Mouse (Mus musculus) yolk sac, embryonic 10.5 days (tissue): Measurements from ENCODE around the gene Sptan1.

Experiments
- DNase-seq: peaks from one replicate; pipeline ENCODE4 v3.0.0-alpha.2; 2017; ENCODE audit warnings: low spot score

Gene Sptan1

DNA sequence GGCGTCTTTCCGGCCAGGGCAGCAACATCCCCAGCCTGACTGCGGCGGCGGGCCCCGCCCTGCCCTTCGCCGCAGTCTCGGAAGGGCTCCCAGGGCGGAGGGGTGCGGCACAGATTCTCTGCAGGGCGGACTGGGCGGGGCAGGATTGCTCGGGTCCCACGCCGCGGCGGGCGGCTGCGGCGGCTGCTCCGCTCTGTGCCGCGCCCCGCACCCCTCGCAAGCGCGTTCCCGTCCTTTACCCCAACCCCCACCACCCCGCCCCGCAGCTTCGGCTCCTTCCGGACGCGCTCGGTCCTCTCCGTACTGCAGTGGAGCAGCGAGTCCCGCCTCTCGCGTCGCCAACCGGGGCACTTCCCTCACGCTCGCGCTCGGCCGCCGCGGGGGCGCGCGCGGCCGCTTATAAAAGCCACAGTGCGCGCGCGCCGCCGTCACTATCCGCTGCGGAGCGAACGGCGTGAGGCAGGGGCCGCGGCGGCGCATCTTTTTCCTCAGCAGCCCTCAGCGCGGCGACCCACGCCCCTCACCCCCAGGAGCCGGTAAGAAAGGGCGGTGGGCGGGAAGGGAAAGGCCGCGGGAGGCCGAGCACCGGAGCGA, at the start of gene Sptan1:
TSS of gene Sptan1 (plus strand) at position 311 of the 594 bp plus-strand sequence.
- peak; percentile 97 for DNase-seq

DNA sequence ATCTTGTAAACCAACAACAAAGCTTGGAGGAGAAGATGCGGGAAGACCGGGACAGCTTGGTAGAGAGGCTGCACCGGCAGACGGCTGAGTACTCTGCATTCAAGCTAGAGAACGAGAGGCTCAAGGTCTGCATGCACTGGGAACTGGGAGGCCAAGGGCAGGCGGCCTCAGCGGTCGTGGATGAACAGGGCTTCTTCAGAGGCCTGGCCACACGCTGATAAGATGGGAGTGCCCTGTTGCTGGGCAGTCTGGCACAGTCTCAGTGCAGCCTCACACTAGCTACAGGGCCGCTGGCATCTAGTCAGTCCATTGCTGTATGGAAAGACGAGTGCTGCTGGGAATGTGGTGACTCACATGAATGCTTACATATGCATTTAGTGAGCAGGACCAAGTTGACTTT, 47.7 kb upstream of the Sptan1 start:
- DNase-seq: no peak

GRCm38 (mm10) chr2:29922011-29922410, 43.3 kb upstream of the Sptan1 start:
- no peak for DNase-seq

GRCm38 (mm10) chr2:29926542-29926941, 38.8 kb upstream of the Sptan1 start:
- no peak for DNase-seq

DNA sequence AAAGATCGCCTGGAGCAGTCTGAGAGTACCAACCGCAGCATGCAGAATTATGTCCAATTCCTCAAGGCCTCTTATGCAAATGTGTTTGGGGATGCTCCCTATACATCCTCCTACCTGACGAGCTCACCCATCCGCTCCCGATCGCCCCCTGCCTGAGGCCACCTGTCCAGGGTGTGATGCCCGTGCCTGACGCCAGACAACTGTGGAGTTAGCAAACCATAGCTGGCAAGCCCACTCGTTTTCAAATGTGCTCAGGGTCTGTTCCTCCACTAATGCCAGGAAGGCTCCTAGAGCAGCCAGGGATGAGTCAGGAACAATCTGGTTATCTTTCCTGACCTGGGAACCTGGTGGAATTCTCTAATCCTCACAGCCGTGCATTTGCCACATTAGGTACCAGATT, 34.9 kb upstream of the Sptan1 start:
- no peak for DNase-seq

GRCm38 (mm10) chr2:29931194-29931593, 34.2 kb upstream of the Sptan1 start:
- no peak for DNase-seq

GRCm38 (mm10) chr2:29934906-29935599, 30.3 kb upstream of the Sptan1 start, which contains the start of gene Gle1:
Gene Gle1 (plus strand): TSS chr2:29935426.
- DNase-seq: peak; percentile 95

DNA sequence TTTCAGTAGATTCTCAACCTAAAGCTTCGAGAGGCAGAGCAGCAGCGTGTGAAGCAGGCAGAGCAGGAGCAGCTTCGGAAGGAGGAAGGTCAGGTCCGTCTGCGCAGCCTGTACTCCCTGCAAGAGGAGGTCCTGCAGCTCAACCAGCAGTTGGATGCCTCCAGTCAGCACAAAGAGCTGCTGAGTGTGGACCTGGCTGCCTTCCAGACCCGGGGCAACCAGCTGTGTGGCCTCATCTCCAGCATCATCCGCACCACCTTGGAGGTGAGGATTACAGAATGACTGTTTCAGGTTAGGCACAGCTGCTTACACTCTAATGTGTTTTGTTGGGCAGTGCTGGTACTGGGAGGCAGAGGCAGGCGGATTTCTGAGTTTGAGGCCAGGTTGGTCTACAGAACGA, 25.3 kb upstream of the Sptan1 start:
- no peak for DNase-seq

DNA sequence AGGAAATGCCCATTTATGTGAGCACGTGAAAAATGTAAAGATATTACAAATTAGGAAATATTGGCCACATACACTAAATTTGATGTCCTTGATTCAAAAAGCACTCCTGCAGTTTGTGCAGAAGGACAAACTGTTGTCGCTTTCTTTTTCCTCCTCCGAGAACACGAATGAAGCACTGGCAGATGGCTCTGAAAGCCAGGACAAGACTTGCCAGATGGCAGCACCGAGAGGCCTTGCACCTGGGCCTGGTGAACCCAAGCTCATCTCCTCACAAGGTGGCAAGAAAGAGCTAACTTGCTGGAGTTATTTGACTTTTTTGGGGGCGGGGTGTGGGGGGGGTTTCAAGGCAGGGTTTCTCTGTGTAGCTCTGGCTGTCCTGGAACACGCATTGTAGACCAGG, 24.5 kb upstream of the Sptan1 start:
- DNase-seq: no peak

DNA sequence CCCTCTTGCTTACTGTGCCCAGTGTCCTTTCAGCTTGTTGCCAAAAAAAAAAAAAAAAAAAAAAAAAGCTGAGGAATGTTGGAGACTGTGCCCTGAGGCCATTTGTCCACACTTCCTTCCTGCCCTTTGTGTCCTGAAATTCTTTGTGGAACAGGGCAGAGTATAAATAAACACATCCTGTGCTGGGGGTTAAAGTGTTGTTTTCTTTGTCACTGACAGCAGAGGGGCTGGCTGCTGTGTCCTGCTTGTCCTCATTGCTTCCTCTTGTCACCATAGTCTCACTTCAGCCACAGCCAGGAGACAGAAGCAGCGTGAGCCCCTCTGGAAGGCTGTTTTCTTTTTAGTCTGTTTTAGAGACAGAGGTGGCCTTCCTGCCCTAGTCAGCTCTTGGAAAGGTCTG, 20.6 kb upstream of the Sptan1 start:
- DNase-seq: peak; percentile 80

DNA sequence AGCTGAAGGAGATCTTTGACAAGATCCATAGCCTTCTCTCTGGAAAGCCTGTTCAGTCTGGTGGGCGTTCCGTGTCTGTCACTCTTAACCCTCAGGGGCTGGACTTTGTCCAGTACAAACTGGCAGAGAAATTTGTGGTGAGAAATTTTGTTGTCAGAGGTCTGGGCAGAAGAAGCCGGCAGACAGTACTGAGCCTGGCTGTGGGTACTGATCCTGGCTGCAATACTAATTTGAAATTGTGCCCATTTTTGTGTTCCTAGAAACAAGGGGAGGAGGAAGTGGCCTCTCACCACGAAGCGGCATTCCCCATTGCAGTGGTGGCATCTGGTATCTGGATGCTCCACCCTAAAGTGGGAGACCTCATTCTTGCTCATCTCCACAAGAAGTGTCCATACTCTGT, 16.5 kb upstream of the Sptan1 start:
- no peak for DNase-seq

- no peak for DNase-seq
These were observed 4.1 kb upstream of the Sptan1 start for GRCm38 (mm10) chr2:29961246-29961645.

GRCm38 (mm10) chr2:29964354-29965249, 758 bp upstream of the Sptan1 start:
- DNase-seq: no peak

GRCm38 (mm10) chr2:29965906-29966305, 546 bp downstream of the Sptan1 start:
- peak; percentile 30 for DNase-seq

DNA sequence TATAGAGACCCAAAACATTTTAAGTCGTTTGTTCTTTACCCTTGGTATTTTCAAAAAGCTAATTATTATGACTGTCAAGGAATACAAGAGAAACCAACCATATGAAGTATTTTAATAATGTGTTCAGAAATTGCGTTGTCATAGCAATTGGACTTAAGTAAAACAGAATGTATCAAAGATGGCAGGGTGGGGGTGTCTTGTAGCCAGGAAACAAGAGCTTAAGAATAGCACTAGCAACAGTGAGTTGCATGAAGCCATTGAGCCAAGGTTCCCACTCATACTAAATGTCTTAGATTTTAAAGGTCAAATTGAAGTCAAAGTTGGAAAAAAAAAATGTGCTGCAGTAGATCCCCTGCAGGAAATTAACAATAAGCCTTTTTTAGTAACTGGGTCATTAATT, 1.5 kb downstream of the Sptan1 start:
- DNase-seq: no peak

- no peak for DNase-seq
These were observed 2.4 kb downstream of the Sptan1 start for GRCm38 (mm10) chr2:29967768-29968167.

- peak; percentile 68 for DNase-seq
These were observed 3.3 kb downstream of the Sptan1 start for GRCm38 (mm10) chr2:29968638-29969037.

DNA sequence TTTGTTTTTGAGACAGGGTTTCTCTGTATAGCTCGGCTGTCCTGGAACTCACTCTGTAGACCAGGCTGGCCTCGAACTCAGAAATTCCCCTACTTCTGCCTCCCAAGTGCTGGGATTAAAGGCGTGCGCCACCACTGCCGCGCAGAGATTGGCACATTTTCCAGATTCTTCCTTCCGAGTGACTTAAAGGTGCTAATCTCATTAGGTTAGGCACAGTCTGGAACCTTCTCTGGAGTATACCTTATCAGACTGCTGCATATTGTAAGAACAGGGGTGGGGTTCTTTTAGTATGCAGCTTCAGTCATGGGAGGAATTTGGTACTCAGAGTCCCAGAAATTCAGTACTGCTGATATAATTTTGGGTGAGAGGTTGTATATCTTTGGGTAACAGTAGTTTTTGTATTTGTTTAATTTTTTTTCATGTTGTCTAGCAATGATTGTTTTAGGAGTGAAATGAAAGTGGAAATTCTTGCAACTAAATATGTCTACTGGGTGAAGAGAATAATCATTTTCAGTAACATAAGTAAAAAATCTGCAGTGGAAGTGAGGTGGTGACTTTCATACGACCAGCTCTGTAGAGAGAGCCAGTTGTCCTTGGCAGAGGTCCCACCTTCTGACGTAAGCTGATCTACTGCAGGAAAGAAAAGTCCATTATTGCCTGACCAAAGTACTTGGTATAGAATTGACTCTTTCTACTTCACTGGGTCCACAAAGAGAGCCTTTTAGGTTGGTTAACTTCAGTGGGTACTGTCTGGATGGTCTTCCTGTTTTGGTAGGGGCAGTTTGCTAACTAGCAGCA, 6.7 kb downstream of the Sptan1 start:
- no peak for DNase-seq

DNA sequence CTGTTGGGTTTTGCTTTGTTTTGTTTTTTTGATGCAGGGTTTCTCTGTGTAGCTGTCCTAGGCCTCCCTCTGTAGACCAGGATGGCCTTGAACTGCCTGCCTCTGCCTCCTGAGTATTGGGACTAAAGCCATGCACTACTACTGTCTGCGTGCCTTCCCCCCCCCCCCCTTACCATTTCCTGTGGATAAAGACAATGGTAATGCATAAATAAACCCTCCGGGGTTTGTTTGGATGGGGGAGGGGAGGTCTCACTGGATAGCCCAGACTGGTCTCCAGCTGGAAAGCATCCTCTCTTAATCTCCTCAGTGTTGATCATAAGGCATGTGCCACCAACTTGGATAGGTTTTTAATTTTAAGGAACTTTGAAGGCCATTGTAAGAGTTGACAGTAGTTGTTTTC, 8.2 kb downstream of the Sptan1 start:
- no peak for DNase-seq

- no peak for DNase-seq
These were observed 11.9 kb downstream of the Sptan1 start for GRCm38 (mm10) chr2:29977307-29977706.

- no peak for DNase-seq
These were observed 15.3 kb downstream of the Sptan1 start for GRCm38 (mm10) chr2:29980661-29981060.

- DNase-seq: no peak
These were observed 26.6 kb downstream of the Sptan1 start for GRCm38 (mm10) chr2:29991962-29992361.
